Mouse (Mus musculus) CH12.LX (cell line): ENCODE data around the gene Dscaml1. TPM values are rescaled to one million over a fixed set of nuclear protein-coding genes. Genes with fewer than 3 reads are reported as not detected.

Experiments used
- DNase-seq: peaks from one replicate; pipeline ENCODE4 v3.0.0-alpha.2; 2013; ENCODE audit errors: extremely low read depth
- H3K27ac ChIP-seq: 2 replicates; pipeline ENCODE4 v1.5.1; 2012; ENCODE audit warnings: low read depth, mild to moderate bottlenecking, control low read depth, moderate library complexity; ENCODE audit not compliant: insufficient read depth
- H3K27me3 ChIP-seq: replicated peaks from 2 replicates; pipeline ENCODE3; 2012; ENCODE audit warnings: inconsistent platforms
- H3K36me3 ChIP-seq, 2 experiments: replicated peaks in 1 of 2; 2 replicates each; pipeline versions ENCODE3 to v1.6.1; 2012; ENCODE audit warnings: inconsistent platforms in 1 of 2, low read length in 1 of 2, mild to moderate bottlenecking in 1 of 2, mixed read lengths in 1 of 2, moderate library complexity in 1 of 2; ENCODE audit not compliant: control insufficient read depth in 1 of 2, insufficient read depth in 1 of 2
- H3K4me1 ChIP-seq, 2 experiments: 2 replicates each; pipeline ENCODE4 v1.6.1; 2012; ENCODE audit warnings: inconsistent platforms in 1 of 2, moderate library complexity in 1 of 2; ENCODE audit not compliant: insufficient read depth in 2 of 2, control insufficient read depth in 1 of 2
- H3K4me2 ChIP-seq: 2 replicates; pipeline ENCODE4 v1.6.1; 2012; ENCODE audit warnings: low read depth, mild to moderate bottlenecking, control low read depth; ENCODE audit not compliant: poor library complexity, insufficient read depth, severe bottlenecking
- H3K4me3 ChIP-seq, 3 experiments: fragments of 150-350 bp in 1 of 3; sonication (generic) in 1 of 3; replicated peaks in 1 of 3; 2 replicates each; pipeline versions ENCODE3 to v1.5.1; 2011 to 2012; ENCODE audit warnings: low read depth in 2 of 3, low read length in 2 of 3, mild to moderate bottlenecking in 2 of 3, moderate library complexity in 2 of 3, control low read depth in 1 of 3, improper control_type of control experiment in 1 of 3, inconsistent platforms in 1 of 3, mixed read lengths in 1 of 3; ENCODE audit not compliant: poor library complexity in 1 of 3
- H3K79me2 ChIP-seq: replicated peaks from 2 replicates; pipeline ENCODE4 v1.6.1; 2012; ENCODE audit warnings: mild to moderate bottlenecking, moderate library complexity; ENCODE audit not compliant: control insufficient read depth, poor library complexity, insufficient read depth, severe bottlenecking; ENCODE audit errors: extremely low read depth
- H3K9ac ChIP-seq: 2 replicates; pipeline ENCODE4 v1.6.1; 2012; ENCODE audit warnings: low read depth, mild to moderate bottlenecking, control low read depth, moderate library complexity; ENCODE audit not compliant: insufficient read depth
- H3K9me3 ChIP-seq: replicated peaks from 2 replicates; pipeline ENCODE3; 2012; ENCODE audit warnings: low read length, inconsistent platforms, mixed read lengths
- BHLHE40 ChIP-seq: IDR thresholded peaks from 2 replicates; pipeline ENCODE4 v1.6.1; 2011; ENCODE audit warnings: mild to moderate bottlenecking, low read depth, low read length, improper control_type of control experiment
- CHD1 ChIP-seq: IDR thresholded peaks from 2 replicates; pipeline ENCODE4 v1.6.1; 2012; ENCODE audit warnings: low read depth, low read length, improper control_type of control experiment, inconsistent platforms
- CHD2 ChIP-seq: IDR thresholded peaks from 2 replicates; pipeline ENCODE4 v1.6.1; 2011; ENCODE audit warnings: low read length, improper control_type of control experiment
- CTCF ChIP-seq, 2 experiments: IDR thresholded peaks in 1 of 2; conservative IDR thresholded peaks in 1 of 2; 2 replicates each; pipeline ENCODE4 v1.5.1; 2011 to 2012; ENCODE audit warnings: low read depth in 2 of 2, low read length in 2 of 2, improper control_type of control experiment in 1 of 2, inconsistent platforms in 1 of 2, mild to moderate bottlenecking in 1 of 2, moderate library complexity in 1 of 2
- EP300 ChIP-seq: IDR thresholded peaks from 2 replicates; pipeline ENCODE4 v1.6.1; 2011; ENCODE audit warnings: low read length, improper control_type of control experiment
- ETS1 ChIP-seq: conservative IDR thresholded peaks from 2 replicates; pipeline ENCODE4 v1.6.1; 2012; ENCODE audit warnings: low read depth, mild to moderate bottlenecking, inconsistent platforms, low read length, improper control_type of control experiment, moderate library complexity
- GABPA ChIP-seq: IDR thresholded peaks from 2 replicates; pipeline ENCODE4 v1.6.1; 2012; ENCODE audit warnings: low read depth, low read length, improper control_type of control experiment, inconsistent platforms; ENCODE audit not compliant: insufficient replicate concordance
- HCFC1 ChIP-seq: IDR thresholded peaks from 2 replicates; pipeline ENCODE4 v1.6.1; 2012; ENCODE audit warnings: low read depth, mild to moderate bottlenecking, inconsistent platforms, low read length, improper control_type of control experiment
- IRF4 ChIP-seq: IDR thresholded peaks from 2 replicates; pipeline ENCODE4 v1.6.1; 2014; ENCODE audit warnings: low read depth, mild to moderate bottlenecking, inconsistent platforms, low read length, improper control_type of control experiment
- JUN ChIP-seq: IDR thresholded peaks from 2 replicates; pipeline ENCODE4 v1.6.1; 2011; ENCODE audit warnings: low read depth, mild to moderate bottlenecking, low read length, improper control_type of control experiment, moderate library complexity; ENCODE audit not compliant: insufficient read depth
- KAT2A ChIP-seq: IDR thresholded peaks from 2 replicates; pipeline ENCODE4 v1.6.1; 2012; ENCODE audit warnings: low read length, improper control_type of control experiment, inconsistent platforms; ENCODE audit not compliant: insufficient replicate concordance
- MEF2A ChIP-seq: IDR thresholded peaks from 2 replicates; pipeline ENCODE4 v1.6.1; 2014; ENCODE audit warnings: low read depth, mild to moderate bottlenecking, inconsistent platforms, low read length, improper control_type of control experiment, borderline replicate concordance
- NELFE ChIP-seq: IDR thresholded peaks from 2 replicates; pipeline ENCODE4 v1.6.1; 2011; ENCODE audit warnings: low read depth, low read length, improper control_type of control experiment
- NRF1 ChIP-seq: IDR thresholded peaks from 2 replicates; pipeline ENCODE4 v1.6.1; 2014; ENCODE audit warnings: low read depth, mild to moderate bottlenecking, inconsistent platforms, low read length, improper control_type of control experiment, moderate library complexity
- POLR2AphosphoS2 ChIP-seq: IDR thresholded peaks from 2 replicates; pipeline ENCODE4 v1.6.1; 2011; ENCODE audit warnings: low read depth, low read length, improper control_type of control experiment
- RAD21 ChIP-seq: IDR thresholded peaks from 2 replicates; pipeline ENCODE4 v1.6.1; 2011; ENCODE audit warnings: low read depth, mild to moderate bottlenecking, low read length, improper control_type of control experiment, moderate library complexity
- TBP ChIP-seq: conservative IDR thresholded peaks from 2 replicates; pipeline ENCODE4 v1.6.1; 2011; ENCODE audit warnings: low read depth, low read length, improper control_type of control experiment
- UBTF ChIP-seq: IDR thresholded peaks from 2 replicates; pipeline ENCODE4 v1.6.1; 2012; ENCODE audit warnings: low read depth, mild to moderate bottlenecking, inconsistent platforms, low read length, improper control_type of control experiment, moderate library complexity
- USF2 ChIP-seq: conservative IDR thresholded peaks from 2 replicates; pipeline ENCODE4 v1.6.1; 2011; ENCODE audit warnings: low read depth, low read length, improper control_type of control experiment
- ZC3H11A ChIP-seq: IDR thresholded peaks from 2 replicates; pipeline ENCODE4 v1.6.1; 2012; ENCODE audit warnings: low read depth, mild to moderate bottlenecking, inconsistent platforms, low read length, improper control_type of control experiment
- dilution Hi-C: fragments of 300-500 bp; cut with MboI; formaldehyde crosslinking; loops from 2 replicates; pipeline ENCODE4 v1.14.3; 2020; ENCODE audit warnings: low sequenced_read_pairs; ENCODE audit not compliant: extremely low pct_unique_long_range_greater_than_20kb, extremely low pct_ligation_motif_present
- in situ Hi-C: fragments of 300-500 bp; cut with MboI; formaldehyde crosslinking; loops from 3 replicates; pipeline ENCODE4 v1.14.3; 2019; ENCODE audit warnings: low sequenced_read_pairs, low pct_ligation_motif_present, low pct_unique_long_range_greater_than_20kb, mixed read lengths
- polyA plus RNA-seq: library from polyadenylated mRNA; unstranded; fragments of >175 nt; gene quantifications from 2 replicates; pipeline ENCODE4 v1.2.1, GENCODE M21; 2012; ENCODE audit warnings: low read depth; ENCODE audit not compliant: insufficient read length
- total RNA-seq, 2 experiments: library from RNA; depleted of rRNA; stranded (reverse); fragments of 300-350 nt in 1 of 2; fragments of >200 nt in 1 of 2; gene quantifications; 2 replicates each; pipeline ENCODE4 v1.2.3; 2012 to 2014

Dscaml1 gene
- total and polyA plus RNA-seq, 3 experiments, result not detected

DNA sequence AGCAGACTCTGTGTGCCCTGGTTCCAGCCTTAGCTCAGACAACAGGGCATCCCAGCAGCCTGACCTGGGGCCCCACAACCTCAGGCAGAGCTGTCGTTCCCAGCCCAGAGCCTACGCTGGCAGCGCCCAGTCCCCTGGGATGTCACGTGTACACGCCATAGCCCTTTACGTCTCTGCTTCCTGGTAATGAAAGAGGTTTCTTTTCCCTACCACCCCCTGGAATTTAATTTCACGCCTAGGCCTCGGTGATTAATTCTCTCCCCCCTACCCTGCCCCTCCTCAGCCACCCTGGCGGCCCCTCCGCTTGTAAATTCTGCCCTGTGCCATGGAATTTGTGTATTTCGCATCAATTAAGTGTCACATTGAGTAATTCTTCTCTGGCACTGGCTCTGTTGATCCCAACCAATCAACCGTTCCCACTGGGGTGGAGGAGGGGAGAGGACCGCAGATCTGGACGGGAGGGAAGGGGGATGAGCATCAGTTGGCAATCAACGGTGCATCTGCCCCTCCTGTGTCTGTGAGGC is 238.5 kb downstream of the Dscaml1 start:
- in situ Hi-C loops, result no loop called here
- TF ChIP-seq NRF1 (no peak), ETS1 (no peak), KAT2A (no peak), RAD21 (no peak), JUN (no peak), GABPA (no peak), TBP (no peak), BHLHE40 (no peak), IRF4 (no peak), MEF2A (no peak), USF2 (no peak), CTCF (conservative IDR thresholded peaks at IDR 0.05 in 1 of 2, IDR thresholded peaks at IDR 0.05 in 1 of 2; ENCODE audit: low read depth in 2 of 2, low read length in 2 of 2) (no peak)
- TF ChIP-seq, all 38 proteins: peak for 0

DNA sequence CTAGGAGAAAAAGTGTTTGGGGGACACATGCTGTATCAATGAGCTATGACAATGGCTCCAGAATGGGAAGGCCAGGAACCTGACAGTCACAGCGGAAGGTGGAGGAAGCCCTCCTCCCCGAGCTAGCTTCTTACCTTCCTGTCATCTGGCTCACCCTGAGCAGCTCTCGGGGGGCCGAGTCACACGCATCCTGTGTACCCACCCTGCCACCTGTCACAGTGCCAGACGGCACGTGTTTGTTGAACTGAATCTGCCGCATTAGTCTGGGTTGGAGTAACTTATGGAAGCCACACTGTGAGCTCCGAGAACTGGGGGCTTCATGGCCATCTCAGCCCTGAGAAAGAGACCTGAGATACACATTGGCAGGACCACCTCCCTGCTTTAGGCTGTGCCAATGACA is 249.5 kb downstream of the Dscaml1 start:
- dilution Hi-C loops, result no loop called here
- Histone ChIP-seq H3K4me2 (no peak overlapping the region), H3K27me3 (peaks cover 87% of the 10 kb centered on the region), H3K4me1 (peaks cover 0 to 4% of the 10 kb centered on the region in 2 experiments; a peak in 1 of 4 replicates), H3K36me3 (no peaks in the 10 kb centered on the region), H3K27ac (no peak overlapping the region)
- TF ChIP-seq KAT2A (no peak), HCFC1 (no peak), CHD1 (no peak), EP300 (no peak), IRF4 (no peak), UBTF (no peak), ZC3H11A (no peak), POLR2AphosphoS2 (no peak), CHD2 (no peak), MEF2A (no peak), RAD21 (no peak), BHLHE40 (no peak), ETS1 (no peak), NELFE (no peak)
- TF ChIP-seq, all 38 proteins: peak for 0
- in situ Hi-C loops, result no loop called here
- Histone ChIP-seq H3K4me3 (no peak overlapping the region), H3K9ac (no peak overlapping the region), H3K9me3 (no peaks in the 10 kb centered on the region), H3K79me2 (no peaks in the 10 kb centered on the region)
- no peak for DNase-seq

More for the DNA sequence above, 238.5 kb downstream of the Dscaml1 start:
- Histone ChIP-seq H3K4me2 (no peak overlapping the region), H3K4me1 (peaks cover 4 to 16% of the 10 kb centered on the region in 2 experiments; a peak in 3 of 4 replicates), H3K79me2 (no peaks in the 10 kb centered on the region), H3K27me3 (peaks cover 81% of the 10 kb centered on the region), H3K9ac (no peak overlapping the region), H3K9me3 (peaks cover 2% of the 10 kb centered on the region), H3K36me3 (no peaks in the 10 kb centered on the region), H3K4me3 (no peak overlapping the region), H3K27ac (no peak overlapping the region)
- no peak for DNase-seq
- dilution Hi-C loops, result no loop called here
